Mouse (Mus musculus) stomach, postnatal 0 days (tissue): ENCODE measurements around the gene Rho. TPM values are rescaled to one million over a fixed set of nuclear protein-coding genes. Genes with fewer than 3 reads are reported as not detected.

Experiments
- ATAC-seq: fragments of 200-750 bp; cut with Nextera tagmentation; 2 replicates; pipeline ENCODE4 v1.8.0; 2017; ENCODE audit not compliant: low FRiP score, low TSS enrichment
- DNase-seq: peaks from one replicate; pipeline ENCODE4 v3.0.0-alpha.2; 2016; ENCODE audit warnings: low spot score
- H3K27ac ChIP-seq: fragments of 300-500 bp; sonication (generic); replicated peaks from 2 replicates; pipeline ENCODE4 v1.5.1; 2014; ENCODE audit warnings: mild to moderate bottlenecking, control low read depth
- H3K27me3 ChIP-seq: fragments of 300-500 bp; sonication (generic); 2 replicates; pipeline ENCODE4 v1.6.1; 2014; ENCODE audit warnings: low read length; ENCODE audit not compliant: control insufficient read depth, insufficient read depth
- H3K36me3 ChIP-seq: fragments of 300-500 bp; sonication (generic); 2 replicates; pipeline ENCODE4 v1.6.1; 2014; ENCODE audit warnings: low read length, mixed read lengths; ENCODE audit not compliant: control insufficient read depth, insufficient read depth
- H3K4me1 ChIP-seq: fragments of 300-500 bp; sonication (generic); replicated peaks from 2 replicates; pipeline ENCODE4 v1.6.1; 2014; ENCODE audit warnings: antibody characterized with exemption; ENCODE audit not compliant: control insufficient read depth, insufficient read depth
- H3K4me2 ChIP-seq: fragments of 300-500 bp; sonication (generic); replicated peaks from 2 replicates; pipeline ENCODE4 v1.6.1; 2014; ENCODE audit warnings: low read depth, mild to moderate bottlenecking, control low read depth, moderate library complexity
- H3K4me3 ChIP-seq: fragments of 300-500 bp; sonication (generic); 2 replicates; pipeline ENCODE4 v1.5.1; 2014; ENCODE audit warnings: low read depth, low read length, control low read depth
- H3K9ac ChIP-seq: fragments of 300-500 bp; sonication (generic); 2 replicates; pipeline ENCODE4 v1.6.1; 2014; ENCODE audit warnings: mild to moderate bottlenecking, low read length, control low read depth, mixed read lengths
- H3K9me3 ChIP-seq: fragments of 300-500 bp; sonication (generic); 2 replicates; pipeline ENCODE4 v1.6.1; 2016; ENCODE audit warnings: low read length; ENCODE audit not compliant: control insufficient read depth
- CTCF ChIP-seq: IDR thresholded peaks from 2 replicates; pipeline ENCODE4 v1.5.1; 2016; ENCODE audit warnings: antibody characterized with exemption, low read depth, mild to moderate bottlenecking, moderate library complexity
- EP300 ChIP-seq: optimal IDR thresholded peaks from 2 replicates; pipeline ENCODE3; 2016; ENCODE audit warnings: antibody characterized with exemption
- WGBS: fragments of 180-500 bp; shearing (Covaris S2); extraction: QIAGEN DNeasy Blood & Tissue Kit; methylation state at CpG from one replicate; pipeline ENCODE4 v1.1.7; 2014; 5-methylcytosine and 5-hydroxymethylcytosine counted together
- polyA plus RNA-seq: library from polyadenylated mRNA; unstranded; fragments of >200 nt; fragmentation: Nextera tagmentation; extraction: Ambion mirVana; gene quantifications from 2 replicates; pipeline ENCODE4 v1.2.1, GENCODE M21; 2015

Gene Rho
- polyA plus RNA-seq, 1 experiment from 2014 or later = 0.10 TPM

- Histone ChIP-seq H3K27me3 (no peaks in the 10 kb centered on the region), H3K4me2 (no peak overlapping the region), H3K4me1 (0 out of 2 replicates have a peak, but pooled peaks cover 3% of the 10 kb centered on the region), H3K9me3 (no peaks in the 10 kb centered on the region), H3K9ac (no peak overlapping the region), H3K4me3 (no peak overlapping the region), H3K27ac (no peak overlapping the region; the same call in 1 of the 2 replicates), H3K36me3 (no peaks in the 10 kb centered on the region)
- no peak for TF ChIP-seq CTCF
- TF ChIP-seq EP300 = no peak
- WGBS = 56% methylated on average over 8 of the region's 8 CpGs
- DNase-seq (no peak), ATAC-seq (no peak)
Observed at GRCm38 (mm10) chr6:115901489-115901931, 30.0 kb upstream of the Rho start.

GRCm38 (mm10) chr6:115902545-115902944, 29.0 kb upstream of the Rho start:
- H3K4me2 ChIP-seq = no peak overlapping the region
- no peaks in the 10 kb centered on the region for H3K9me3 ChIP-seq
- no peak overlapping the region for H3K9ac ChIP-seq
- H3K27me3 ChIP-seq = no peaks in the 10 kb centered on the region
- TF ChIP-seq EP300 (no peak), CTCF (no peak)
- H3K4me1 ChIP-seq = 0 out of 2 replicates have a peak, but pooled peaks cover 3% of the 10 kb centered on the region
- DNase-seq (no peak), ATAC-seq (no peak)
- H3K36me3 ChIP-seq = 0 out of 2 replicates have a peak, but pooled peaks cover 2% of the 10 kb centered on the region
- no peak overlapping the region for H3K27ac ChIP-seq
- WGBS = 65% methylated on average over 3 of the region's 3 CpGs
- no peak overlapping the region for H3K4me3 ChIP-seq

GRCm38 (mm10) chr6:115905568-115905967, 26.0 kb upstream of the Rho start:
- no peak for ATAC-seq
- H3K27ac ChIP-seq = no peak overlapping the region
- DNase-seq = no peak

GRCm38 (mm10) chr6:115906455-115906854, 25.1 kb upstream of the Rho start:
- Histone ChIP-seq H3K9me3 (no peaks in the 10 kb centered on the region), H3K9ac (no peak overlapping the region), H3K27me3 (no peaks in the 10 kb centered on the region), H3K36me3 (0 out of 2 replicates have a peak, but pooled peaks cover 2% of the 10 kb centered on the region), H3K27ac (no peak overlapping the region), H3K4me1 (0 out of 2 replicates have a peak, but pooled peaks cover 2% of the 10 kb centered on the region), H3K4me3 (no peak overlapping the region), H3K4me2 (no peak overlapping the region)
- TF ChIP-seq EP300 (no peak), CTCF (no peak)
- WGBS = 89% methylated on average over 1 of the region's 1 CpGs
- ATAC-seq = peak; percentile 9; the same call in 1 of the 2 replicates
- DNase-seq = no peak

More at GRCm38 (mm10) chr6:115905568-115905967, 26.0 kb upstream of the Rho start:
- 0 out of 2 replicates have a peak, but pooled peaks cover 2% of the 10 kb centered on the region for H3K36me3 ChIP-seq
- H3K4me1 ChIP-seq = 0 out of 2 replicates have a peak, but pooled peaks cover 3% of the 10 kb centered on the region
- no peak overlapping the region for H3K4me2 ChIP-seq
- H3K27me3 ChIP-seq = no peaks in the 10 kb centered on the region
- 82% methylated on average over 6 of the region's 6 CpGs for WGBS
- H3K4me3 ChIP-seq = no peak overlapping the region
- no peak overlapping the region for H3K9ac ChIP-seq
- H3K9me3 ChIP-seq = no peaks in the 10 kb centered on the region
- TF ChIP-seq CTCF = no peak
- TF ChIP-seq EP300 = no peak

- WGBS = 57% methylated on average over 2 of the region's 2 CpGs
- H3K27me3 ChIP-seq = no peaks in the 10 kb centered on the region
- H3K27ac ChIP-seq = no peak overlapping the region
- no peak overlapping the region for H3K4me3 ChIP-seq
- TF ChIP-seq EP300 = no peak
- TF ChIP-seq CTCF = no peak
- no peak overlapping the region for H3K9ac ChIP-seq
- no peaks in the 10 kb centered on the region for H3K4me1 ChIP-seq
- no peaks in the 10 kb centered on the region for H3K9me3 ChIP-seq
- no peak for ATAC-seq
- no peak for DNase-seq
- no peak overlapping the region for H3K4me2 ChIP-seq
- 0 out of 2 replicates have a peak, but pooled peaks cover 2% of the 10 kb centered on the region for H3K36me3 ChIP-seq
Observed at GRCm38 (mm10) chr6:115906871-115907270, 24.7 kb upstream of the Rho start.

- DNase-seq (no peak), ATAC-seq (no peak)
- 0 out of 2 replicates have a peak, but pooled peaks cover 2% of the 10 kb centered on the region for H3K36me3 ChIP-seq
- H3K27ac ChIP-seq = no peak overlapping the region
- H3K9me3 ChIP-seq = no peaks in the 10 kb centered on the region
- TF ChIP-seq EP300 (no peak), CTCF (no peak)
- H3K27me3 ChIP-seq = no peaks in the 10 kb centered on the region
- no peak overlapping the region for H3K4me2 ChIP-seq
- H3K4me1 ChIP-seq = no peaks in the 10 kb centered on the region
- H3K4me3 ChIP-seq = no peak overlapping the region
- no peak overlapping the region for H3K9ac ChIP-seq
- 51% methylated on average over 6 of the region's 6 CpGs for WGBS
Observed at GRCm38 (mm10) chr6:115908421-115908982, 23.0 kb upstream of the Rho start.
